Mouse (Mus musculus): ENCODE data around the gene Itsn1.

DNA sequence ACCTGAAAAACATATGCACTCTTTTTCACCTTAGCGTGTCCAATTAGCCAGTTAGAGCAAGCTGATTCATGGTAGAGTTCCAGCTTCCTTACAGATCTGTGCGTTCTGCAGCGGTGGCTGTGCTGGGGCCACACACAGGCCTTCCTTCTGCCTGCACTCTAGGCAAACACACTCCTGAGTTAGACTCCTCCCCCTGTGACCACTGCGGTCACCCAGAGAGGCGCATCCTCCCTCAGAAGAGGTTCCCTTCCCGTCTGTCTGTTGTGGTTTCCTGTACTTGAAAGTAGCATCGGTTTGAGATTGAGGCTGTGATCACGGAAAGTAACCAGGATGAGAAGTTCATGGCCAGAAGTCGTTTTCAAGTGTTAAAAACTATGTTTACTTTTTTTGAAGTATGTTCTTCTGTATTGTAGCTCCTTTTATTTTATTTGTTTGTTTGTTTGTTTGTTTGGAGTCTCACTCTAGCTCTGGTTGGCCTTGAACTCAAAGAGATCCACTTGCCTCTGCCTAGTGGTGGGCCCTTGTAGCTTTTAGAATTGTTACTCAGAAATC, 96.8 kb downstream of the Itsn1 start:
- TF ChIP-seq GATA1 (IDR thresholded peaks at IDR 0.05; ENCODE audit: borderline replicate concordance, low read length) (no peak), FLI1 (IDR thresholded peaks at IDR 0.05; ENCODE audit: low read length) (no peak)

All from megakaryocyte, embryonic 14.5 days (primary cell).